Mouse (Mus musculus): ENCODE data around the gene Sgms2.

DNA sequence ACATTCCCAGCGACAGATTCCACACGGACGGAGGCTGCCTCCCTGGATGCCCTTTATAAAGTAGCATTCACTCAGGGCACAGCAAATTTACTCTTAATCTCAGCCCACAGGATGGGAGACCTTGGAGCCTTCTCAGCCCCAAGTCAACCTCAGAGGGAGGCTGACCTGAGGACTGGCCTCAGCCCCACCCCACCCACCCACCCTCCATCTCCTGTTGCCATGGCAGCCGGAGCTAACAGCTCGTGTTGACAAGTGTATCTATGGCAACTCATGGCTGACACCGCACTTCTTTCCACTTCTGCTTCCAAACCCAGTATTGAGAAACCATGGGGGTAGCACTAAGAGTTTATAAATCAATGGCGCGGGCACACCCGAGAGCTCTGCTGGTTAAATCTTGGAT lies 20.4 kb downstream of the Sgms2 start:
- TF ChIP-seq CTCF (conservative IDR thresholded peaks at IDR 0.05; ENCODE audit: insufficient read depth, insufficient read length, low read depth, low read length) (no peak), POLR2A (IDR thresholded peaks at IDR 0.05; ENCODE audit: low read depth, low read length) (no peak)

Measured in kidney, adult 2 months (tissue).